Mouse (Mus musculus): Measurements from ENCODE around the gene Pdpk1.
"Not testable (repeated sequence)": the region's sequence is repeated elsewhere in the genome, so short reads cannot be mapped to it uniquely, and the experiment has no call there.

The Pdpk1 gene

DNA sequence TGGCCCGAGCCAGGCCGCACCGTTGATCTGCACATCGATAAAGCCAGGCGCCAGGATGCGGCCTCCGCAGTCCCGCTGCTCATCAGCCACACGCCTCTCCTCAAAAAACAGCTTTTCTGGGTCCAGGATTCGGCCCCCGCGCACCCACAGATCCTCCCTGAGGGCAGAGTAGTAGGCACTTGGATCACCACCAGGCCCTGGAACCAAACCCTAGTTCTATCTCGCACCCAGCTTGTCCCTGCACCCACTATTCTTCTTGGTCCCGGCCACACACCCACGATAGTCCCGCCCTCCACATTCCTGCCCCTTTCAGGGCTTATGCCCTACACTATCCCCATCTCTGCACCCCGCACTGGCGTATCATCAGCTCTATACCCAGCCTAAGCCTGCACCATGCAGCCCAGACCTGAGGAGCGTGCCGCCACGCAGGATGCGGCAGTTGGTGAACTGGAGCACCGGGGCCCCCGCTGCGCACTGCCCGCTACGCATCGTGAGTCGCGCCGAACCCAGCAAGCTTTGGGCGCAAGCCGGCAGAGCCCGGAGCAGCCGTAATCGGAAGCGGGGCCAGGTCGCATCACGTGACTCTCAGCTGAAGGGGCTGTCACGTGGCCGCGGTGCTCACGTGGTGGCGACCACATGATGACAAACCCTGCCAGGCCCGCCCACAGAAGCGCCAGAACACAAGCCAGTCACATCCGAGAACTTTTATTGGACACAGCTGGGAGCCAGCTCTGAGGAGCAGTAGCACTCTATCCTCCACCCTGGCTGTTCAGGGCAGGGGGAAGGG is 12.6 kb upstream of the Pdpk1 start, which contains the start of gene Amdhd2:
TSS of gene Amdhd2 (minus strand) at position 591 of the 787 bp plus-strand sequence.
- DNase-seq (ENCODE audit: low read depth, low spot score), result peak; percentile 97

DNA sequence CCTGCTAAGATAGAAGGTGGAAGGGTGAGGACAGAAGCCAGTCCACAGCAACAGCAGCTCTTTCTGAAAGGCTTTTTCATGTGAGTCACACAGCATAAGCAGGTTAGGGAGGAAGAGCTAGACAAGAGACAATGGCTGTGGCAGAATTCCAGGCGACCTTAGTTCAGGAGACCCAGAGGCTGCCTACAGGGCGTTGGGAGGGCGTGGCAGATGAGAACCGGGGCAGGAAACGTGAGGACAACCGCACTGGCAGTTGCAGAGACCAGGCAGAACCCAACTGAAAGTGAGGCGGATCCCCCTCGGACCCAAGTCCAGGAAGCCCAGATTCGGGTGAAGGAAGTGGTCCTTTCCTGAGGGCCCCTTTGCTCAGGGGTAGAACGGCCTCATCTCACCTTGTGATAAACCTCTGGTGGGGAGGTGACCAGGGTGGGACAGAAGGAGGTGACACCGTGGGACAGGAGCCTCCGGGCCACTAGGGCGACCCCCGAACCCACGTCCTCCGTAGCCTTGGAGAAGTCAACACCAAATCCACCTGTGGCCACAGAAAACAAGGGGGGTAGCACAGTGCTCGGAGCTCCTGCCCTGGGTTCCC is 12.0 kb upstream of the Pdpk1 start:
- DNase-seq (ENCODE audit: low read depth, low spot score), result peak; percentile 39

DNA sequence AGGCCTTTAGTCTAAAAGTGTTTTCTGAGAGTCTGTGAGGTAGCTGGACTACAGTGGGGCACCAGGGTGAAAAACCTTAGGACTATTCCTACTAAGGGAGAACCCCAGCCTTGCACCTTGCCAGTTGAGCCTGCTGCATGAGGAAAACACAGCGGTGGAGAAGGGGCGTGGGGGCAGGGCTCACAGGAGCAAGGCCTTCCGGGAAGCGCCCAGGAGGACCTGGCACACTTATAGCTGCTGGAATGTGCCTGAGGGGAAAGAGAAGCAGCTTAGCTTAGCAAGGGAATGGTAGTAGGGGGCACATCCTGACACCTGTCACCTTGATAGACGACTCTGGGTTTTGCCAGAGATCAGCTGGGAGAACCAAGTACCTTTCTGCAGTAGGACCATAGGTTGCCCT is 10.7 kb upstream of the Pdpk1 start:
- DNase-seq (ENCODE audit: low read depth, low spot score), result no peak

DNA sequence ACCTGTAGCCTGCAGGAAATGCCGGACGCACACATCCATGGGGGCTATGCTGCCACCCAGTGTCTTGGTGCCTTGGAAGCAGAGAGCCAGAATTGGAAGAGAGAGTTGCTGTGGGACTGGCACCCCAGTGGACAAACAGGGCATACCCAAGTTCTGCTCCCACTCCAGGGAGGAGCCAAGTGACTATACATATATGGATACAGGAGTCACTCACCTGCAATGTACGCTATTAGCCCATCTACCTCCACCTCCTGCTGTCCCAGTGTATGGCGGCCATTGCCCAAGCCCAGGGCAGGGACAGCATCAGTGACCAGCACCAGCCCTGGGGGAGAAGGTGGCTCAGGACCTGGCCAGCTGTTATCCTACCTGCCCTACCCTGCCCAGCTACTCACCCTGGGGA is 6.8 kb upstream of the Pdpk1 start:
- no peak for DNase-seq (ENCODE audit: low read depth, low spot score)

DNA sequence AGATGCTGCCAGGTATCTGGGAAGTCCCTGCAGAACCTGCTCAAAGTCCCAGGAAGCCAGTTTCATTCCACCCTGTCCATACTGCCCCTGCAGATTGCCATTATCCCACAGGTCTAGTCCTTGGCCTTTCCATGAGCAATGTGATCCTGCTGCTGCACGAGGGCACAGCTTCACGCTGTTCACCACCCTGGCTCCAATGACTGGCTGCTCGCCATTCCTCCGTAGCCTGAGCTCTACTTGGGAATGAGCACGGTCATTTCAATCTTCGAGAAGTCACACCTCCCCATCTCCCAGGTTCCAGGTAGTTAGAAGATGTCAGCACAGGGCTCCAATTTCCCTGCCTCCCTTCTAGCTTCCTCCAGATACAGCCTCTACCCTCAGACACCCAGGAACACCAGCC is 6.4 kb upstream of the Pdpk1 start:
- DNase-seq (ENCODE audit: low read depth, low spot score), result no peak

DNA sequence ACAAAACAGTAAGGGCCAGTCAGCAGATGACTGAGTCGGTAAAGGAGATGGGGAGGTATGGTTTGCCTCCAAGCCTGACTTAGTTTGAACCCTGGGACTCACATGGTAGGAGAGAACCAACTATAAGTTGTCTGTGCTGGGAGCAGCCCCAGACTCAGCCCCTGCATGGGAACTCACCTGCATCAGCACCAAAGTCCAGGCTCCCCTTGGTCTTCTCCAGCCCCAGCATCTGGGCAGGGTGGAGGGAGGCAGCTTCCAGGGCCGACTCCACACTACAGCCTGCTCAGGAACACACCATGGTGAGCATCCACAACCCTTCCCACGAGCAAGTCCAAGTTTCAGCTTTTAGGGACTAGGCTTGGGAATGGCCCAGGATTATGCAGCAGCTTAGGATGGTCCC is 5.7 kb upstream of the Pdpk1 start:
- DNase-seq (ENCODE audit: low read depth, low spot score), result no peak

DNA sequence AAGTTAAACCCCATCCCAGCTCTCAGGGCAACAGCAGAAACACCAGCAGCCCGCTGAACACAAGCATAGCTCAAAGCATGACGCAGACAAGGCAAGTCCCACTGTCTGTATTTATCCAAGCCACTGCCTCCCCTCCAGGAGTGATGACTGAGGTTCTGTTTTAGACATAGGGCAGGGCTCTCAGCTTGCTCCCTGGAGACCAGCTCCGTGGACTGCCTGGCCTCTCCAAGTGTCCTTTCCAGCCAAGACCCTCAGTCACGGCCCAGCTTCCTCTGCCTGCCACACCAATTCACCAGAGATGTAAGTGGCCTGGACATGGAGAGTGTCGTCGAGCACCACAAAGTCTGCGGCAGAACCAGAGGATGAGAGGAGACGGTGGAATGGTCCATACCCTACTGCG is 5.0 kb upstream of the Pdpk1 start:
- DNase-seq (ENCODE audit: low read depth, low spot score), result no peak

DNA sequence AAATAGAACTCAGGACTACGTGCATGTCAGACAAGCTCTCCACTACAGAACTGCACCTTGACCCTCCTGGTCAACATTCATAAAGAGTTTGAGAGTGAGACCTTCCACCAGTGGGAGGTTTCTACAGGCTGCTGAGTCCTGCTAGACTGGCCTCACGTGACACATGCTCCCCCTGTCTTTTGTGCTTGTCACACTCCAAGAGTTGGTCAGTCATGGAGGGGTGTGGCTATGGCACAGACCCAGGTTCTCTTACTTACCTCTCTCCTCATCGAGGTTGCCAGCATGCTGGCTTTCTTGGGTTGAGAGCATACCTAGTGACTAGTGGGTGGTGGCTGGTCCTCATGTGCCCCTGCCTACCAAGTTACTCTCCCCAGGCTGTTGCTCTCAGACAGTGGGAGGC is 3.7 kb upstream of the Pdpk1 start:
- no peak for DNase-seq (ENCODE audit: low read depth, low spot score)

DNA sequence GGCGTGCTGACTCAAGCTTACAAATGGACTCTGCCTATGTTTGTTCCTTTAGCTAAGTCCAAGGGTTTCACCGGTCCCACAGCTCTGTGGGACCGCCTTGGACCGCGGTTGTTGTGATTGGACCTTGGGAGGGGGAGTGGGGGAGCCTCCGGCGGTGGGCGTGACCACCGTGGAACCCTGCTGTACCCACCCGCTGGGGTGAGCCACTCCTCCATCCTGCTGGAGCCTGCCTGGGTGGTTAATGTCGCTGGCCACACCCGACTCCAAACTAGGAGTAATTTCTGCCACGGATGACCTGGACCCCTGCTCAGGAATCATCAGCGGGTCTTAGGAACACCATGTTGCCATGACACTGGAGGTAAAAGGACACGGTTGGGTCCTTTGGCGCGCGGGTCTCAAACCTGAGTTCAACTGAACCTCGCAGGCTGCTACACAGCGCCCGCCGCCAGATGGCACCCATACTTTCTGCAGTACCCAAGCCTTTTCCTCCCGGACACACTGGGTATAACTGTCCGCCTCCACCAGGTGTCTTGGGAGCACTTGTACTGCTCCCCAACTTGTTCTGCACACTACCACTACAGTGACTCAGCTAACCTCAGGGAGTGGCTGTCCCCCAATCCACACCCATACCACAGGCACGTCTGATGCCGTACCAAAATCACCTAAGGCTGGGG is 1.3 kb upstream of the Pdpk1 start:
- peak; percentile 87 for DNase-seq (ENCODE audit: low read depth, low spot score)

DNA sequence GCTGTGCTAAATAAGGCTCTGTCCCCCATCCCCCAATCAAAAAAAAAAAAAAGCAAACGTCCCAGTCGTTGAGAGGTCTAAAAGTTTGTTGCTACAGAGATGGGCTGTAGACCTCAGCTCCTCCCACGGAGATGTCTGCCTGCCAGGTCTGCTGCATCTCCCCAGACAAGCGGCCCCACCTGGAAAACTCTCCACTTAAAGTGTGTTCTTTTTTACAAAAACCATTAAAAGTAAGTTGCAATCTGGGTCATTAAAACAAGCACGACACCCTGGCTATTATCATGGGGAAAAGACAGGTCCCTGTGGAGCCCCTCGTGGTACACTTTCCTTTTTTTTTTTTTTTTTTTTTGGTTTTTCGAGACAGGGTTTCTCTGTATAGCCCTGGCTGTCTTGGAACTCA is 658 bp upstream of the Pdpk1 start:
- no peak for DNase-seq (ENCODE audit: low read depth, low spot score)

DNA sequence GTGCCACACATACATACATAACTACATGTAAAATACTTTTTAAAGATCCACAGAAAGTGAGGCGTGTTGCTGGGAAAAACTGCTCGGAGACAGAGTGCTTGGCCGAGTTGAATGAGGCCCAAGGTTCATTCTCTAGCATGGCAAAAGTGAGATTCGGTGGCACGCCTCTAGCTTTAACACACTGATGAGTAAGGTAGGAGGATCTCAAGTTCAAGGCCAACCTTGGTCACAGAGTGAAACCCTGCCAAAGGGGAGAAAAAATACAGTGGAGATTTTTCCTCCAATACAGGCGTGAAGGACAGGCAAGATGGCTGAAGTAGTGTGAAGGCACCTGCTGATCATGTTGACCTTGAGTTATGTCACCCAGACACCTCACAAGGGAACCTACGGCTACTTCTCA is 1.3 kb downstream of the Pdpk1 start:
- DNase-seq (ENCODE audit: low read depth, low spot score), result no peak

DNA sequence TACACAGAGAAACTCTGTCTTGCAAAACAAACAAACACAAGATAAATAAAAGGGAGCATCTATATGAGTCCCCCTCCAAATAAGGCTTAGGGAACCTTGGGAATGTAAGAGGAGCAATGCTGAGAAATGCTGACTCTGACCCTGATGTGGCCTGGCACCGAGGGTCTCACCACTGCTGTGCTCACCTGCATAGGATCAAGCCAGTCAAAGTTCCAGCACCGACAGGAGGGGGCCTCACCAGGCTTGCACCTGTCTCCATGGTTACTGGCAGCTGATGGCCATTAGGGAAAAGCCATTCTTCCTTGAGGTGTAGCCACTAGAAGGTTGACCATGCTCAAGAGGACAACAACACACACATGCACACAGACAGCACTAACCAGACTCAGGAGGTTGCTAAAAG is 7.8 kb downstream of the Pdpk1 start:
- DNase-seq (ENCODE audit: low read depth, low spot score), result no peak

DNA sequence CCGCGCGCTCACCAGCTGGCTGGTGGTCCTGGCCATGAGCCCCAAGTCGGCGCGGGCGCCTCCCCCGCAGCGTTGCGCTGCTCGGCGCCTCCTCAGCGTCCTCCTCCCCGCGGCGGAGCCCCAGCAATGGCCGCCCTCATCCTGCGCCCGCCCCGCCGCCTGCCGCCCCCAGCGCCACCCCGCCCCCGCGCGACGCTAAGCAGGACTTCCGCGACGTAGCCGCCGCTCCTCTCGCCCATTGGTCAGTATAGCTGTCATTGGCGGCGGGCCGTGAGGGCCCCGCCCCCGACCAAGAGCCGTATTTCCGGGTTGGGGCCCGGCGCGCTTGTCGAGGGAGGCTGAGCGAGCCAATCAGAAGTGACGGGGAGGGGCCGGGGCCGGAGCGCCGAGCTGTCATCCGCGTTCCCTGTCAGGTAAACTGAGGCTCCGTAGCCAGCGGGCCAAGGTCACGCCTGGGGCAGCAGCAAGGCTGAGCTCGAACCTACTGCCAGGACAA is 9.3 kb downstream of the Pdpk1 start:
- DNase-seq (ENCODE audit: low read depth, low spot score), result peak; percentile 99

DNA sequence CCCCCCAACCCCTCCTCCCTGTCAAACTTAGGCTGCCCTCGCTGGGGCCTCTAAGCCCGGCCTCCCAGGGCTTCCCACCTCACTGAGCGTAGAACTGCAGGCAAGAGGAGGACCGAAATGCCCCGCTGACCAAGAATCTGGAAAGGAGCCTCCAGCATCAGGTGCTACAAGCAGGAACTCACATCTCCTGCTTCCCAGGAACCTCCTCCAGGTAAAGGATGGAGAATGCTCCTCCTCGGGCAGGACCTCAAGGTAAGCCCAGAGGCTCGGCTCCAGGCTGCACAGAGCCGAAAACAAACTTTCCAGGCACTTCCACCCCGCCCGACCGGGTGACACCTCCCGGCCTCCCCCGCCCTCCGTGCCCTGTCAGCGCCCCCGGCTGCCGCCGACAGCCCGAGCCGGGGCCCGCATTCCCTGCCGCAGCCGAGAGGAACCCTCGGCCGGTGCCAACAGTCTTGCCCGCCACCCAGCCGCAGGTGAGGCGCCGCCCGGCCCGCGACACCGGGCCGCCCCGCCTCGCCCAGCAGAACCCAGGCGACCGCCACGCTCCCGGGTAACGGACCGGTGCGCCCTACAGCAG is 9.8 kb downstream of the Pdpk1 start:
- DNase-seq (ENCODE audit: low read depth, low spot score), result peak; percentile 60

DNA sequence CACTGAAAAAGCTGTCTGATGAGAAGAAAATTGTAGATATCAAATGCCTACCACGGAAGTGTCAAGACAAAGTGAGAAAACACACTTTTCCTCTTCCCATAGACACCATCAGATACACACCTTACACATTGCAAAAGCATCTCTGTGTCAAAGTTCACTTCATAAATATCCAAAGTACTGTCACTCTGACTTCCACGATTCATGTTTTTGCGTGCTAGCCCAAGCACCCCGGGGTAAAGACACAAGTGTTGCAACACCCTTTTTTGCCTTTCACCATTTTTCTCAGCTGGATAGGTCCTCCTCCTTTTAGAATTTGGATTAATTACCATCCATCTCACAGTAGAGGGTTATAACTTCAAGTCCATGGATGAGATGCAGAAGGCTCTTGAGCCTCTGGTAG is 10.8 kb downstream of the Pdpk1 start:
- DNase-seq (ENCODE audit: low read depth, low spot score), result no peak

DNA sequence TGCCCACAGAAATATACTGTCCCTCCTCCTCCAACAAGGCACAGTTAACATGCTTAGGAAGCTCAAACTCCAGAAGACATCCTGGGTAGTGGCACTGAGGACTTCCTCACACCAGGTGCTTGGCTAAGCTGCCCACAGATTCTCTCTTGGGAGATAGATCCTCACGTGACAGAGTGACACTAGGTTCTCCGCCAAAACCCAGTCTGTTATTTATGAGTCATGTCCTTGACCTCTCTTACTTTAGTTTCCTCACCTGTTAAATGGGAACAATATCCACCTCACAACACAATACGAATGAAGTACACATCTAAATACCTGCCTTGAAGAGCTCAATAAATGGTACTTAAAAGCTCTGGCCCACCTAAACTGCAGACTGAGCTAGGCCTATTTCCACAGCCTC is 11.5 kb downstream of the Pdpk1 start:
- no peak for DNase-seq (ENCODE audit: low read depth, low spot score)

DNA sequence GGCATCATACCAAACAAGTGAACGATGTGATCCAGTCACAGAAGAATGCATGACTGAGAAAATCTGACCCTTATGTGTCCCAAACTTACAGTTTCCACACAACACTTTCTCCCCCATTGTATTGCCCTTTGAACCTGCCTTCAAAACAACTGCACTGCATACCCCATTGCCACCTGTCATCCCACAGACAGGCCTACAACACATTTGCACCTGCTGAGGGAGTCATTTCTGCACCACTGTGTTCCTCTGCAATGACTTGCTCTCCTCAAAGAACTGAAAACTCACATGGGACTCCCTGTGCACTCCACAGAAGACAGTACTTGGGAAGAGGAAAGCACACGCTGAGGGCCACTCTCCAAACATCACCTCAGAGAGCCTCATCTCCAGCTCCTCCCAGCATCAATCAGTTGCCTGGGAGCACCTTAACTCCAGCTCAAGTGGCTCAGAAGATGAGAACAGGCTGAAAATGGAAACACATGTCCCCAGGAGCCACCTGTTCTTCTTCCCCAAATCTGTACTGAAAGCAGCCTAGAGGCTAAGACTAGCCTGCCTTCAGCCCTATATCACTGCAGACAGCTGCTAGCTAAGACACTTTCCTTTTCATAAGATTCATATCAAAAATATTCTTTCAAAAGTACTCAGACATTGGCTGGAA is 13.4 kb downstream of the Pdpk1 start:
- no peak for DNase-seq (ENCODE audit: low read depth, low spot score)

DNA sequence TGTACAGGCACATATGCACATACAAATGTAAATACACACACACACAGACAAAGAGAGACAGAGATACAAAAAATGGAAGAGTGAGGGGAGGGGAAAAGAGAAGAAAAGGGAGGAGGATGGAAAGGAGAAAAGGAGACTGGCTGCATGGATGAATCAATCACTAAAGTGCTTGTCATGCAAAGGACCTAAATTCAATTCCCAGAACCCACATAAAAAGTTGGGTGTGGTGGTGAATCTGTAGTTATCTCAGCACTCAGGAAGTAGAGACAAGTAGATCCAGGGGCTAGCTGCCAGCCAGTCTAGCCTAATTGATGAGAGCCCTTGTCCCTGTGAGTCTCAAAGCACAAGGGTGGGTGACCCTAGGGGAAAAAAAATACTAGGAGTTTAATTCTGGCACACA is 16.7 kb downstream of the Pdpk1 start:
- no peak for DNase-seq (ENCODE audit: low read depth, low spot score)

DNA sequence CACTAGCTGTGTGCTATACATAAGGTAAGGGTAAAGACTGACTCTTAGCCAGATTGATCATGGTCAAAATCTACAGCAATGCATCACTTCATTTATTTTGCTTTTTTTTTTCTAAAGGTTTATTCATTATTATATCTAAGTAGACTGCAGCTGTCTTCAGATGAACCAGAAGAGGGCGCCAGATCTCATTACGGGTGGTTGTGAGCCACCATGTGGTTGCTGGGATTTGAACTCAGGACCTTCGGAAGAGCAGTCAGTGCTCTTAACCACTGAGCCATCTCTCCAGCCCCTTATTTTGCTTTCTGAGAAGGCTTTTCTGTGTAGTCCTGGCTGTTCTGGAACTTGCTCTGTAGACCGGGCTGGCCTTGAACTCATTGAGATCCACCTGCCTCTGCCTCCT is 17.8 kb downstream of the Pdpk1 start:
- DNase-seq (ENCODE audit: low read depth, low spot score), result not testable (repeated sequence)

DNA sequence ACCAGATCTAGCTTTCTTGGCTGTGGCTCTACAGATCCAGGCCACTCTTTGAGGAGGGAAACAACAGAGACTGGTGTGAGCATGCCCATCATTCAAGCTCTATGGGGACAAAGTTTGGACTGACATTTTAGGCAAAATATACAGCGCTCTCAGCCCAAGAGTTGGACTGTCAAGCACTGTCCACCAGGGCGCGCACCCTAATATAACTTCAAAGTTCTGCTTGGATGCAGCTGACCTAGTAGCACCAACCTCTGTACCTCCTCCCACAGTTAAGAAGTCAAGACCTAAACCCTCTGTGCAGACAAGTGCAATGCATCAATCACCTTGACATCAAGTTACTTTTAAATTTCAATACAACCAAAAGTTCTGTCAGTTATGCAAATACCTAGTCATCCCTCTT is 19.2 kb downstream of the Pdpk1 start:
- no peak for DNase-seq (ENCODE audit: low read depth, low spot score)

DNA sequence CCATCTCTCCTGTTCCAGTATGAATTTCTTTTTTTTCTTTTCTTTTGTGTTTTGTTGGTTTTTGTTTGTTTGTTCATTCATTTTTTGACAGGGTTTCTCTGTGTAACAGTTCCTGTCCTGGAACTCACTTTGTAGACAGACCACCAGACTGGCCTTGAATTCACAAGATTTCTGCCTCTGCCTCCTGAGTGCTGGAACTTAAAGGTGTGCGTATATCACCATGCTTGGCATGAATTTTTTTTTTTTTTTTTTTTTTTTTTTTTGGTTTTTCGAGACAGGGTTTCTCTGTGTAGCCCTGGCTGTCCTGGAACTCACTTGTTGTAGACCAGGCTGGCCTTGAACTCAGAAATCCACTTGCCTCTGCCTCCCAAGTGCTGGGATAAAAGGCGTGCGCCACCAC is 21.5 kb downstream of the Pdpk1 start:
- not testable (repeated sequence) for DNase-seq (ENCODE audit: low read depth, low spot score)

DNA sequence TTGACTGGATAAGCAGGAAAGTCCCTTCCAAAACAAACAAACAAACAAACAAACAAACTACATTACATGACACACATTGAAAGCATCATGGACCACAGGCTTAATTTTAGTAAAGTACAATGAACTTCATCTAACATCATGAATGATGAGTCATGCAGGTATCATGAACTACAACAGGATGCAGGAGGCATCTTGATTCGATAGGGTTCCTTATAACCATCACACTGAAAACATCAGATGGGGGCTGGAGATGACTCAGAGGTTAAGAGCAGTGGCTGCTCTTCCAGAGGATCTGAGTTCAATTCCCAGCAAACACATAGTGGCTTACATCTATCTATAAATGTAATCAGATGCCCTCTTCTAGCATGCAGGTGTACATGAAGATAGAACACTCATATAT is 23.1 kb downstream of the Pdpk1 start:
- peak; percentile 44 for DNase-seq (ENCODE audit: low read depth, low spot score)

All from CD4-positive helper T cell, adult 2 months (primary cell).